Mouse (Mus musculus): ENCODE results near the gene Eapp. TPM values are rescaled to one million over a fixed set of nuclear protein-coding genes. Genes with fewer than 3 reads are reported as not detected.

The Eapp gene
- polyA plus RNA-seq, 1 experiment from 2014 or later: 83.9 TPM

DNA sequence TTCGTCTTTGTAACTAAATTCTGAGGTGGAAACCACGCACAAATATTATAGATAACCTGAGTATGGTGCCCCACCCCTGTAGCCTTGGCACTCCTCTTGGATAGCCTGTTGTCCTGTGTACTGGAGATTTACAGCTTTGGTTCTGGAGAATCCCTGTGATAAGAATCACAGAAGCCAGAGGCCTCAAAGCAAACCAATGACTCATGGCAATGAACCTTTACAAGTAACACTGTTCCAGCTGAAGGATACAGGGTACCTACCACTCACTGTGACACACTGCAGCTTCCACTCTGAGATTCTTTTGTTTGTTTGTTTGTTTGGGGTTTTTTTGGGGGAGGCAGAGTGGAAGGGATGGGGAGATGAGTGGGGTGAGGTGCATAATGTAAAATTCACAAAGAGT lies 73.8 kb downstream of the Eapp start:
- Histone ChIP-seq H3K9ac (replicated peaks; ENCODE audit: low read depth, low read length) (no peak overlapping the region), H3K4me2 (ENCODE audit: low read depth, low read length) (no peak overlapping the region), H3K4me1 (ENCODE audit: control insufficient read depth, insufficient read depth, low read length) (no peaks in the 10 kb centered on the region), H3K27me3 (ENCODE audit: control insufficient read depth, insufficient read depth, low read length) (no peaks in the 10 kb centered on the region), H3K27ac (ENCODE audit: low read depth, low read length) (no peak overlapping the region), H3K4me3 (ENCODE audit: low read depth, low read length) (no peak overlapping the region), H3K9me3 (ENCODE audit: control insufficient read depth, low read length) (no peaks in the 10 kb centered on the region), H3K36me3 (ENCODE audit: control insufficient read depth, insufficient read depth, low read length) (no peaks in the 10 kb centered on the region)
- 96% methylated on average over 2 of the region's 2 CpGs for WGBS
- no peak for ATAC-seq (ENCODE audit: low read depth)

MicroRNAs encoded within 50 kb of the gene (microRNA counts, 519-probe panel; counts per million panel counts)
- not detected for microRNA mmu-miR-1892

Small RNA genes lying within 50 kb of the gene (microRNA-seq; reads per million reads assigned to microRNA genes)
- not detected for gene Mir1892

Other genes with a start within 250 kb of the Eapp start
- gene Sptssa, start 39.3 kb downstream of the Eapp start, polyA plus RNA-seq (2014; fragmentation: Nextera tagmentation; extraction: Ambion mirVana): 219 and 224 TPM in 2 replicates
- gene Snx6, start 99.8 kb upstream of the Eapp start, polyA plus RNA-seq (2014; fragmentation: Nextera tagmentation; extraction: Ambion mirVana): 130 and 174 TPM in 2 replicates
- 353 and 356 TPM in 2 replicates for gene Cfl2, start 167.0 kb upstream of the Eapp start, polyA plus RNA-seq (2014; fragmentation: Nextera tagmentation; extraction: Ambion mirVana)

All from neural tube, embryonic 14.5 days (tissue).